Mouse (Mus musculus) regulatory T cell (primary cell): Measurements from ENCODE around the gene Mettl7a2.

Experiments used
- in situ Hi-C: fragments of 300-600 bp; cut with MboI, MseI; formaldehyde crosslinking; loops from one replicate; pipeline ENCODE4 v1.15.1; 2025; ENCODE audit warnings: high pct_unique_total_duplicates

The Mettl7a2 gene

DNA sequence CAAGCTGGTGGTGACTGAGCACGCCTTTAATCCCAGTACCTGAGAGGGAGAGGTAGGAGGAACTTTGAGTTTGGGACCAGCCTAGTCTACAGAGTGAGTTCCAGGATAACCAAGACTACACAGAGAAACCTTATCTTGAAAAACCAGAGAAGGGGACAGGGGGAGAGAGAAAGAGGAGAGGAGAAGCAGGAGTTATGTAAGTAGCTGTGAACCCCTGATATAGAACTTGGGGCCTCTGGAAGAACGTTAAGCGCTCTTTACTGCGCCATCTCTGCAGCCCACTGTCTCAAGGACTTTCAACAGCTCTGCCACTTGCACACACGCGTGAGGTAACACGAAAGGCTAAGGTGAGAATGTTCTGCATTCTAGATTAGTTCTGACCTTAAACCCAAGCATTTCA lies 38.6 kb downstream of the Mettl7a2 start:
- in situ Hi-C loops = no loop called here

DNA sequence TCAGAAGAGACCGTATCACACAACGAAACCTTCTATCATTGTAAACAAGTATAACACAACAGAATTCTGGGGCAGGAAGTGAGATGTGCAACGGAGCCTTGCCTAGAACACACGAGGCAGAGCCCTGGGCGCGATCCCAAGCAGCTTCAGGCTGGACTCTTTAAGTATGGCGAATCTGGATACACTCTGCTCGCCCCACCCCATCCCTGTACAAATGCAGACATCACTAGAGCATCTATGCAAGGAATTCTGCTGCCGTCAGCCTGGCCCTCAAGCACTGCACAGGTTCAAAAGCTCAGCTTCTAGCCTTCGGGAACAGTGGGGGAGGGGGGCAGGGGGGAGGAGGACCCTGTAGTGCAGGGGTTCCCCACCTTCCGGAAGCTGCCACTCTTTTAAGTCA lies 40.0 kb downstream of the Mettl7a2 start:
- in situ Hi-C loops = no loop called here

DNA sequence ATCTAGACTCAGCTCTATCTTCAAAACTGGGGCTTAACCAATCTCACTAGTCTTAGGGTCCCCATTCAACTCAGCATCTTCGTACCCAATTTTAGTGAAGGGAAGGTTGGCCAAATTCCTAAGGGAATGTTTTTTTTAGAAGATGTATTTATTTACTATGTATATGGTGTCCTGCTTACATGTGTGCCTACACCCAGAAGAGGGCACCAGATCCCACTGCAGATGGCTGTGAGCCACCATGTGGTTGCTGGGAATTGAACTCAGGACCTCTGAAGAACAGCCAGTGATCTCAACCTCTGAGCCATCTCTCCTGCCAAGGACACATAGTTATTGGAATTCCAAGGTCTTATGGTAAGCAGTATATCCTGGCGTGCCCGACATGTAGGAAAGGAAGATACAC lies 42.6 kb downstream of the Mettl7a2 start:
- in situ Hi-C loops = no loop called here

DNA sequence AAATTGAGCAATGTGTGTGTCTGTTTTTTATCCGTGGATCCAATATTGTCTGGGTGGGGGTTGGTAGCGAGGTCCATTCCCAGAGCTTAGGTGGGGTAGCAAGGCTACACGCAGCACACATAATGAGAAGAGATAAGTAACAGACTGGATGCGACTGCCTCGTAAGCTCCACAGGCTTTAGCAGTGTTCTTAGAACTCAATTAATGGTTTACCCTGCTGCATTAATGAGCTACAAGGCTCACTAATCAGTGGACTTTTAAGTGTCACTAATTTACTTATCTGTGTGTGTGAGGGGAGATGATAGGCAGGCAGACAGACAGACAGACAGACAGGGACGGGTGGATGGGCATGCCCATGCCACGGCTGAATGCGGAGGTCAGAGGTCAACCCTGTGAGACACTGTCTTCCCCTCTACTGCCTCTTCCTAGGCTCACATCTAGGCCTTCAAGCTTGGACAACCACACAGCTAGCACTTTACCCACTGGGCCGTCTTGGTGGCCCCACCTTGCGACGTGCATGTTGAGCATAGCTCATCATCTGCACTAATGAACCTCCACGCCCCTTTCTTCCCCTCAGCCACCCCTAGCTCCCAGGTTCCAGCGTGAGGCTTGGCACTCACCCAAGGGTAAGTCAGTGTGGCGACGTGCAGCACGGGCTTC lies 47.7 kb downstream of the Mettl7a2 start:
- in situ Hi-C loops = no loop called here

DNA sequence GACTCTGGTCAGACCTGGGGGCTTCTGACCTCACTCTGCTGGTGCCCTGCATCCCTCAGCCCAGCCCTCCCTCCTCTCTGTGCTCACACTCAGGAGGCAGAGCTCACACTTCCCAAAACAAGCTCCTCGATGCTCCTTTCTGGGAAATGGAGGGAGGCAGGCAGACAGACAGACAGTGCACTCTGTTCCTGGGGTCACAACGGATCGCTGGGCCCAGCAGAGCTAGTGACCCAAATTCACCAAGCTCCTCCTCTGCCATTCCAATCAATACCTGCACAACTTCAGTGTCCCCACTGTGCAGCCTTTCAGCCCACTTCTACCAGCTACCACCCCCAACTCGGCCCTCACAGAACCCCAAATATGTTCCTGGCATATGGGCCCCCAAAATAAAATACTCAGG lies 48.8 kb downstream of the Mettl7a2 start:
- in situ Hi-C loops = no loop called here

DNA sequence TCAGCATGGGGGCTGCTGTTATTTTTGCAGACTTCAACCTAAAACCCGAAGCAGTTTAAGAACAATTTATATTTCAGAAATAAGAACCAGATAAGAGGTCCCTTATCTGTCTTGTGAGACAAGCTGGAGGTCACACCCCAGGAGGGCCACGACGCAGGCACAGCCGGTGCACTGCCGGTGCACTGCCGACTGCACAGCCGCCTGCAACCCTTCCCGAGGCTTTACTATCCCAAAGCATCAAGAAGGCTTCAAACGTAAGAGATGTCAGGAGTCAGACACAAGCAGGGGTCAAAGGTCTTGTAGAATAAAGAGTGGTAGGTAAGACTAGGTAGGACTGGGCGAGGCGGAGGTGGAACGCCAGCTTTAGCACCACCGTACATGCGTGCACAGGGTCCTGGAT lies 49.3 kb downstream of the Mettl7a2 start:
- in situ Hi-C loops = no loop called here

DNA sequence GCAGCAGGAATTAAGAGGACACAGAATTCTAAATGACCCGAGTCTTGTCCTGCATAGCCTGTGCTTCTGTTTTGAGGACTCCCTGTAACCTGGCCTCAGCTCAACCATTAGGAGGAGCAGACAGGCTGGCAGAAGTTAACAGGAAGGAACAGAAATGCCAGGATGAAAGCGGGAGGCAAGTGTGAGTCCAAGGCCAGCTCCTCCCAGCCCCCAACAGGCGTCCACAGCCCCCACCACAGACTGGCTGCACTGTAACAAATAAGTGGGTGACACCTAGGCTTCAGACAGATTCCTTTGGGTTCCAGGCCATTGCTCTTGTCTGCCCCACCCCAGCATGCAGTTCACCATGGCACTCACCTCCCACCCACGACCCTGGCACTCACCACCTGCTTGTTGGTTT lies 49.8 kb downstream of the Mettl7a2 start:
- in situ Hi-C loops = no loop called here

DNA sequence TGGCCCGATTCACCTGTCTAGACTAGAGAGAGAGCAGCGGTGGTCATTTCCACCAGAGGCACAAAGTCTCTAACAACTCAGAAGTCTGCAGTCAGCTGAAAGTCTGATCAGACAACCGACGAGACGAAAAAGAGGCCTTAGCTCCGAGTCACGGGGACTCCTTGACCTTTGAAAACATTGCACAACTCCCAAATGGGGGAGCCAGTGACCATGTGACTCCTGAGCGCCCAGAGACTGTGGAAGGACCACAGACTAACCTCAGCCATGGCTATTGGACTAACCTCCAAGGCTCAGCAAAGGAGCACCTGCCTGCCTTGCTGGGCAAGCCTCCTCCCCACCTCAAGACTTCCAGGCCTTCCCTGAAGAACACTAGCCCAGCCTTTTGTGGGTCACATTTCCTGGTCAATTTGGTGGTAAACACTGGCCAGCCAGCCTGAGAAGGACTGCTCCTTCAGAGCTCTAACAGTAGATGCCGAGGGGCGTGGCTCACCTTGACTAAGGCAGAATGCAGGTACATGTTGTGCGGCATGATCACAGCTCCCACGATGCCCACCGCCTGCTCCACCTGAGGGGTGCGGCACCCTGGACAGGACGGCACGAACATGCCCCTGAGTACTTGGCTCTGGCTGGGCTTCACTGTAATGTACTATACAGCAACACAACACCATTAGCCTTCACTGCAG lies 50.5 kb downstream of the Mettl7a2 start:
- in situ Hi-C loops = no loop called here

DNA sequence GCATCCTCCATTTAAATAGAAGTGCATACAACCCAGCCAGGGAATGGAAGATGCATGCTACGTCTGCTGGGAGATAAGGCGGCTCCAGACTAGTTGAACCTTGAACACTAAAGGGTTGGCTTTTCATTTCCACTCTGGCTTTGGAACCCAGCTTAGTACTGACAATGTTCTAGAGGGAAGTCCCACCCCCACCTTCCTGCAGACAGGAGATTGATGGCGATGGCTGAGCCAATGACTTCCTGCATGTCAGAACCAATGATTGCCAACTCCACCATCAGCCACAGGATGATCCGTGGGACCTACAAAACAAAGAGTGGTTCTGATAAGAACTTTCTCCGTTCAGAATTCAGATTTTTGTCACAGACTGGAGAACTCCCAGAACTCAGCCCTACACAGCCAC lies 53.1 kb downstream of the Mettl7a2 start:
- in situ Hi-C loops = no loop called here

DNA sequence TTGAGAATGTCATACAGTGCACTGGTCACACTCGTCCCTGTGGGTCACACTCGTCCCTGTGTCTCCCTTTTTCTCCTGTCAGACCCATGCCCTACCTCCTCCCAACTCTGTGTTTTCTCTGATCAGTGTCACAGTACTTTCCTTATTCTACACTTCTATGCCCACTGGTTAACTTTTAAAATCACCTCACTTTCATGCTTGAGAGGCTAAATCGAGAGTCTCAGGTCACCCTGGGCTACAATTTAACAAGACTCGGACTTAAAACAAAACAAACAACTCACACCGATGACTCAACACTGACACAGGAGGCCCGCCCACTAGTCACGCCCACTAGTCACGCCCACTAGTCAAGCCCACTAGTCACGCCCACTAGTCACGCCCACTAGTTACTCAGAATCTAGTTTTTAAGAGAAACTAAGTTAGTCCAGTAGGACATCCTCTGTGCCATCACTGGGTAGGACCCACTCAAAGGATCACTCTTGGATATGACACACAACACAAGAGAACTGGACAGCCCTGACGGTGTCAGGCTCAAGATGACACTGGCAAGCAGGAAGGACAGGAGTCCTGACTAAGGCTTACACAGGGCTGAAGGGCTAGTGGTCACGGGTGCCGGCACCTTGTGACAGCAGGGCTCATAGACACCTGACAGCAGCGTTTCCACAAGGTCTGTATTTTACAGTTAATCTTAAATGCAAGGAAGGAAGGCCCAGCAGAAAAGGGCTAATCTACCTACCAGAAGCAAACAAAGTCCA lies 58.1 kb downstream of the Mettl7a2 start:
- in situ Hi-C loops = loop anchor here (5.0 kb wide), 1 partner anchor 41 kb away; no protein-coding TSS in a partner anchor
